Mouse (Mus musculus) brain, embryonic 14.5 days (tissue): ENCODE data around the gene Disp1. TPM values are rescaled to one million over a fixed set of nuclear protein-coding genes. Genes with fewer than 3 reads are reported as not detected.

Source experiments
- DNase-seq: peaks from one replicate; pipeline ENCODE4 v3.0.0-alpha.2; 2011; ENCODE audit warnings: low read depth
- CTCF ChIP-seq: fragments of 200-500 bp; IDR thresholded peaks from 2 replicates; pipeline ENCODE4 v1.5.1; 2012; ENCODE audit warnings: inconsistent platforms, mild to moderate bottlenecking, moderate library complexity, borderline replicate concordance; ENCODE audit not compliant: insufficient read depth, insufficient read length; ENCODE audit errors: extremely low read depth
- POLR2A ChIP-seq: fragments of 200-500 bp; IDR thresholded peaks from 2 replicates; pipeline ENCODE4 v1.6.1; 2012; ENCODE audit warnings: mild to moderate bottlenecking, inconsistent platforms, borderline replicate concordance; ENCODE audit not compliant: poor library complexity, insufficient read depth, insufficient read length, severe bottlenecking; ENCODE audit errors: extremely low read depth
- polyA plus RNA-seq: library from polyadenylated mRNA; depleted of rRNA; stranded (reverse); fragments of >200 nt; gene quantifications from 2 replicates; pipeline ENCODE4 v1.2.3, GENCODE M21; 2012

Disp1 gene
- polyA plus RNA-seq, 1 experiment, result 15.6 TPM

DNA sequence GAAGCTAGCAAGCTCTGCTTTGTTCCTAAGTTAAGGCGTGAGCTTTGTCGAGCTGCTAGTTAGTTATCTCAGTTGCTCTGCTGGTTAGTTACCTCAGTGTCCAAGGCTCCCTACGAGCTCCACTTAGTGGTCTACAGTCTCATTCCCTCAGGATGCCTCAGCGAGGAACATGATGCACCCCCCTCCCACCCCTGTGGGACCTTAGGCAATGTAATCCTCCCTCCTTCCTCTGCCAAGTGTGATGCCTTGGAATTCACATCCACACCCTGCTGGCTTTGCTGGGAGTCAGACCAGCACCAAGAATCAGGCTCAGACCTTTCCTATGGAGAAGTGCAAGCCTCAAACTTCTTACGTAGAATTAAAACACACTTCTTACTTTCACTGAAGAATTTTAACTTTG, 65.7 kb downstream of the Disp1 start:
- TF ChIP-seq POLR2A (no peak), CTCF (no peak)
- DNase-seq, result no peak

DNA sequence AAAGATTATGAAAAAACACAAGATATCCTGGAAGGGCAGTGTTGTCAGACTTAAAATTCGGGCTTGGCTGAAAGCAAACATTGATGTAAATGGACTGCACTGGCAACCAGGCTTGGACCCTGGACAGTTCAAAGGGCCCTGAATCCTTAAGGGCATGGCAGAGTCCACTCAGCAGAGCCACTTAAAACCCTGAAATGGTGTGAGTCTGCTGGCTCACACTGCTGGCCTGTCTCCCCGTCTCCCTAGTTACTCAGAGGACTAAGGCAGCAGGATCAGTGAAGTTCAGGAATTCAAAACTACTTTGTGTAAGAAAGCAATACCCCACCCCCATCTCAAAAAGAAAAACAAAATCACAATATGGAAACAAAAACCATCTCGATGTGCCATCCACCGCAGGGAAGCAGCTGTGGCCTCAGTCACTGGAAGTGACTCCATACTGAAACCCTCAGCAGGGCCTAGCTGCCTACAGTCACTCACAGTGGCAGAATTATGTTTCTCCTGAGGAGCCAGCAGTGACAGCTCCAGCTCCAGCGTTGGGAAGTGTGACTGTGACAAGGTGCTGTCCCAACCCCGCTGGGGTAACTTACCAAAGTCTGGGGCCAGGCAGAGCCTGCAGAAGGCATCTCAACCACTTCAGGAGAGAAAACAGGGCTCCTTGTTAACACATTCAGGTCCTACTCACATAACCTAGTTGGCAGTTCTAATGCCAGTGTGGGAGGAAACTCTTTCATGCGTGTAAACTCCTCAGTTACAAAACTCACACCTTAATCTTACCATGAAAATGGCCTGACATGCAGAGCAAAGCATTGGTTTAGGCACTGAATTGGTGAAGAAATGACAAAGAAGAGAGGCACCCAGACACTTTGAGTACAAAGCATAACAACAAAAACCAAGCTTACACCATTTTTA, 66.8 kb downstream of the Disp1 start:
- no peak for DNase-seq
- TF ChIP-seq POLR2A, result no peak
- no peak for TF ChIP-seq CTCF

DNA sequence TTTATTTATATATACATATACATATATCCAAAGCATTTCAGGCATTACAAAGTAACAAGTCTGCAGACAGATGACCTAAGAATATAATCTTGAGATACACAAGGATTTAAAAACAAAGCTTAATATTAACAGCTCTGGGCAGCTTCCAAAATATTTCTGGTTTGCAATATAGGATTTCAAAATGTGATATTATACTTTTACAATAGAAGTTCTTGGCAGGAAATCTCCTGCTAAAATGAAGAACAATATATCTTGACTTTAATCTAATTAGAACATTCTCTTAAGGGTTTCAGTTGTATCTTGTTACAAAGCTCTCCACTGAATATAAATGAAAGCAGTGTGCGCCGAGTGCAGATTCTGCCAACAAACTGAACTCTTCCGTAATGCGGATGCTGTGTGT, 68.0 kb downstream of the Disp1 start:
- TF ChIP-seq POLR2A (no peak), CTCF (no peak)

DNA sequence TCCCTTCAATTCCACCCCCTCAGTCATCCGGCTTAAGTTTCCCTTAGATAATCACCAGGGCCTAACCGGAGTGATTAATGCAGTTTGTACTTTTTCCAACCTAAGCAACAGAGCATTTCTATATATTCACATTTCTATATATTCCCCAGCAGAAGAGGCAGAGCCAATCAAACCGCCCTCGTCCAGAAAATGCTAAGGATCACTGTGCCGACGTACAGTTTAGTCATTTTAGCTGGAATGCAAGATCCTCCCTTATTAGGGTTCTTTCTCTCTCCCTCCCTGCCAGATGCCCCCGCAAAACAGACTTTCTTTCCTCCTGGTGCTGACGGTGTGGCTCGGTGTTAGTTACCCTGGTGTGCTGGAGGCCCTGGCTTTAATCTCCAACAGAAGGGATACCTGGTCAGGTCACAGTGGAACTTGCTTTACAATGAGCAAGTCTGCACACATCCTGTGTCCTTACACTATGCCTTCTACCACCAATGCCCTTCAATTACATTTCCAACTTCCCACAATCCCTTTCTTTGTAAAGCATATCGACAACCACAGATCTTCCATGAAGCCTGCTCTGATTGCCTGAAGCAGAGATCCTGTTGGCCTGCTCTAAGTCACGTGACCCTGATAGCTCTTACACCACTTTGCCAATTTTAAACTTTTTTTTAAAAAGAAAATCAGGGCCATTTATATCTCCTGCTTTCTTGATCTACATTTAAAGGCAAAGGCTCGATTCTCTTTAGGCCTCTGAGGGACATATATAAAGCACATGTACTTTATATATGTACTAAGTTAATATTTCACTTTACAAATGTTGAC, 69.6 kb downstream of the Disp1 start:
- DNase-seq, result no peak
- TF ChIP-seq POLR2A (no peak), CTCF (no peak)

More for the DNA sequence above, 68.0 kb downstream of the Disp1 start:
- no peak for DNase-seq

DNA sequence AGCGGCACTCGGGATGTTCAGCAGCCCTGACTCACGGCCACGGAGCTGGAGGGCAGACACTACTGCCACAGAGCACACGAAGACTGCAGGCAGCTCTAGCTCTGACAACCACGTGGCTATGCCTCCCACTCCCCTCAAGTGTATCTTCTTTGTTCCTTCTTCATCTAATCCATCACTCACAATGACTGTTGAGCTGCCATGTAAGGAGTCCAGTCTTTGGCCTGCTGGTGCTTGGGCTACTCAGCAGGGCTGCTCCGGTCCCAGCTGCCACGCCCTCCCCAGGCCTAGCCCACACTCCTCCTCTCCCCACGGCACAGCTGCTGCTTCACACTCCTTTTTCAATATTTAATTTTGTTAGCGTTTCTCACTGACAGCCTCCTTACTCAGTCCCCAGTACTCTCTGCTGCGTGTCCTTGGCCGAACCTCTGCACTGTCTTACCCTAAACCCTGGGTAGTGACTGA, 70.9 kb downstream of the Disp1 start:
- peak; percentile 47 for DNase-seq

GRCm38 (mm10) chr1:183149571-183150105, 71.7 kb downstream of the Disp1 start:
- no peak for TF ChIP-seq POLR2A
- no peak for TF ChIP-seq CTCF
- DNase-seq, result no peak

More for the DNA sequence above, 70.9 kb downstream of the Disp1 start:
- TF ChIP-seq POLR2A, result no peak
- TF ChIP-seq CTCF, result no peak

DNA sequence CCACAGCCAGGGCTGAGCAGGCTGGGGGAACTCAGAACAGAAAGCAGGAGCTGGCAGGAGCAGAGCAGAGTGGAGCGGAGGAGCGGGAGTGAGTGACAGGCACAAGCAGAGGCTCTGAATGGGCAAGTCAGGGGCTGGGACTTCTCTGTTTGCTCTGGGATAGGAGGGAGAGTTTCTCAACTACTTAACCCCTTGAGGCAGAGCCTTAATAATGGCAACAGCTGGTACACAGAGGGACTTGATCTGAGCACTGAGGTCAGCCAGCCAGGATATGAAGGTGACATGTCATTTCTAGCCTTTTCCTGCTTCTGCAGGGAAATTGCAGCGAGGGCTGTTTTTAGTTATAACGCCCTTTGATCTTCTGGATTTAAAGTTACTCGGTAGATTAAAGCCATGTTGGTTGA, 73.9 kb downstream of the Disp1 start:
- TF ChIP-seq POLR2A (no peak), CTCF (no peak)

GRCm38 (mm10) chr1:183146795-183147194, 74.5 kb downstream of the Disp1 start:
- TF ChIP-seq POLR2A (no peak), CTCF (no peak)
- DNase-seq, result no peak

More for the DNA sequence above, 73.9 kb downstream of the Disp1 start:
- DNase-seq, result peak; percentile 83

DNA sequence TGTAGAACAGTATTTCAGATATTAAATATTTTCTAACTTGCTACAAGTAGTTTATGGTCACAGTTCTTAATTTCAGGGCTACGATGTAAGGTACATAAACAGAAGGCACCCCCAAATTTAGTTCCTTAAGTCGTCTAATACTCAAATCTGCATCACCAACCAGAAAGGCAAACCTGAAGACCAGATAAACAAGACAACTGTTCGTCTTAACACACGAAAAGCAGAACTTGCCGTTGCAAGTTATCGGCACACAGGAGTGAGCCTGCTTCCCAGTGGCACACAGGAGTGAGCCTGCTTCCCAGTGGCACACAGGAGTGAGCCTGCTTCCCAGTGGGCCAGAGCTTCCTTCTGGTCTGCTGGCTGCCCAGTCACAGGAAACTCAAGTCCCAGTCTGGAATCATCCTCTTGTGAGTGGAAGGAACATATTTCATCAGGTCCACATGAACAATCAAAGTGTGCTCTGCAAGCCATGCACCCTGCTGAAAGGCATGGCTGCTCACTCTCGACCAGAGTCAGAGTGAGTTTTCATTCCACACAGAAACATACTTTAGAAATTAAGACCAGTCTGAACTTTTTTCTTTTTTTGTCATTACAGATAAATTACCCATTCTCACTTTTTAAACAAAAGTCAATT, 75.1 kb downstream of the Disp1 start:
- TF ChIP-seq CTCF (no peak), POLR2A (no peak)
- no peak for DNase-seq

DNA sequence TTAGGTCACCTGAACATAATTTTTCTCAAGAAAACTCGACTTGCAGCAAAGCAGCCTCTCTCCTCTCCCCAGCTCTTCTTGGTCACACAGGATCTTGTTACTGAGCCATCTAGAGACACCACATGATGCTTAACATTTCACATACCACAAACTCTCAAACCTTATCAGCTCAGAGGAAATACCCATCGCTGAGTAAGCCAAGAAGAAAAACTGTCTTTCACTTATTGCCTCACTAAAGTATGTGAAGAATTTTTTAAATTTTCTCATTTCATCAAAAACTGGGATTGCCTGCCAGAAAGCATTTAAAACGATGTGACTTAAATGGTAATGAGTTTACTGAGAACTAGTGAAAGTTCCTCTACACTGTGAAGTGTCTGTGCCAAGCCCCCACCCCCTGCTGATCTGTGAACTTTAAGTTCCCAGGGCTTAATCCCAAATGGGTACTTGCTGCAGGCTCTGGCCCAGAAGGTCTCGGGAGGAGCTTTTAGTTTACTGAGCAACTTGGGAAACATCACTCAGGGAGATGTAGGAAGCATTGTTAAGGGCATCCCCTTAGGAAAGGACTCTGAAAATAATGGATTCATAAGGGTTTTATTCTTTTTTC, 76.6 kb downstream of the Disp1 start:
- DNase-seq, result no peak
- TF ChIP-seq CTCF (no peak), POLR2A (no peak)
